Mouse (Mus musculus) macrophage (primary cell): Measurements from ENCODE around the gene Nt5dc1. TPM values are rescaled to one million over a fixed set of nuclear protein-coding genes. Genes with fewer than 3 reads are reported as not detected.
A peak's percentile ranks its signal among the peaks of the same experiment; 100 is the strongest.

Experiments used
- H3K27ac ChIP-seq: fragments of 350-480 bp; formaldehyde crosslinking; 2 replicates; pipeline ENCODE4 v1.9.0; 2021
- H3K36me3 ChIP-seq: fragments of 350-480 bp; formaldehyde crosslinking; 2 replicates; pipeline ENCODE4 v1.9.0; 2021; ENCODE audit errors: inconsistent target
- H3K4me3 ChIP-seq: fragments of 350-480 bp; formaldehyde crosslinking; 2 replicates; pipeline ENCODE4 v1.9.0; 2021; ENCODE audit errors: inconsistent target
- H3K79me2 ChIP-seq: fragments of 350-480 bp; formaldehyde crosslinking; 2 replicates; pipeline ENCODE4 v1.9.0; 2021; ENCODE audit errors: inconsistent target
- WGBS: methylation state at CpG from one replicate; pipeline ENCODE4 v1.1.7; 2026; ENCODE audit warnings: inconsistent platforms; ENCODE audit not compliant: missing documents; 5-methylcytosine and 5-hydroxymethylcytosine counted together
- polyA plus RNA-seq: library from polyadenylated mRNA; stranded (reverse); fragments of 250-400 nt; gene quantifications from 3 replicates; pipeline ENCODE4 v1.2.4, GENCODE M21; 2018; ENCODE audit warnings: inconsistent platforms

Gene Nt5dc1
- polyA plus RNA-seq, 1 experiment from 2014 or later: 10.5 TPM

DNA sequence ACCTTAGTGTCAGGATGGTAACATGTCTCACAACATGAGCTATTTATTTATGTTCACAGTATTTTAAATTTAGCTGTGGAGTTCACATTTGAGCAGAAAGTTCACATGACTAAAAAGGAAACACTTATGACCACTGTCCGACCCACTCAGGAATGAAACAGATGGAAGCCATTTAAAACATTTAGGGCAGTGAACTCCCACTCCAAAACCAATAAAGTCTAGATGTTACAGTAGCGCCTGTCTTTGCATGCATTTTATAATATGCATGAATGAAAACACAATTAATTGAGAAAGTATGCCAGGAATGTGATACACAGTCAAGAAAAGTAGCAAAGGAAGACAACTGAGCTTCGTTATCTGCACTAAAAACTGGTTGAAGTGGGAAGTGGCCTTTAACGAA lies 66.2 kb downstream of the Nt5dc1 start:
- Histone ChIP-seq H3K36me3 (no peaks in the 10 kb centered on the region), H3K4me3 (no peak overlapping the region), H3K79me2 (no peaks in the 10 kb centered on the region), H3K27ac (no peak overlapping the region)
- WGBS: 94% methylated on average over 4 of the region's 4 CpGs

GRCm38 (mm10) chr10:34341886-34342285 lies 76.5 kb downstream of the Nt5dc1 start:
- Histone ChIP-seq H3K27ac (no peak overlapping the region), H3K4me3 (no peak overlapping the region), H3K79me2 (no peaks in the 10 kb centered on the region), H3K36me3 (no peaks in the 10 kb centered on the region)
- 20% methylated on average over 1 of the region's 1 CpGs for WGBS

GRCm38 (mm10) chr10:34341014-34341413 lies 77.3 kb downstream of the Nt5dc1 start:
- no peaks in the 10 kb centered on the region for H3K79me2 ChIP-seq
- H3K36me3 ChIP-seq: no peaks in the 10 kb centered on the region
- WGBS: 92% methylated on average over 6 of the region's 6 CpGs
- no peak overlapping the region for H3K4me3 ChIP-seq
- H3K27ac ChIP-seq: no peak overlapping the region

DNA sequence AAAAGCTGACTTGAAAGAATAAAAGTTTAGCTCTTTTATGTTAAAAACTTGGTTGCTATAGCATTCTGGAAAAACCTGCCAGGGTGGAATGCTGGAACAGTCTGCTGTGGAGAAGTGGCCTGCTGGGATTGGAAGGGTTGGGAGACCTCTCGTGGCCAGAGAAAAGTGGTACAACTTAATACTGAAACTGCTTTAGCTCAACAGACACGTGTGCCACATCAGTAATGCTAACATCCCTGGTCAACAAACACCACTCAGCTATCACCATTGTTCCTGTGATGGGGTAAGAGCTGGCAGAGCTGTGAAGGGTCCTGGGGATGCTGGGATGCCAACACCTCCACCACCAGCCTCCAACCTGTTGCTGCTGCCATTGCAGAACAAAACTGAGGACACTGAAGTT lies 90.0 kb downstream of the Nt5dc1 start:
- no peak overlapping the region for H3K4me3 ChIP-seq
- H3K27ac ChIP-seq: no peak overlapping the region
- WGBS: 28% methylated on average over 2 of the region's 2 CpGs
- 0 out of 2 replicates have a peak, but pooled peaks cover 4% of the 10 kb centered on the region for H3K36me3 ChIP-seq
- no peaks in the 10 kb centered on the region for H3K79me2 ChIP-seq

- H3K36me3 ChIP-seq: 0 out of 2 replicates have a peak, but pooled peaks cover 4% of the 10 kb centered on the region
- no peaks in the 10 kb centered on the region for H3K79me2 ChIP-seq
- no peak overlapping the region for H3K4me3 ChIP-seq
- no peak overlapping the region for H3K27ac ChIP-seq
- WGBS: 88% methylated on average over 5 of the region's 5 CpGs
Measured at GRCm38 (mm10) chr10:34327144-34327543, 91.2 kb downstream of the Nt5dc1 start.

- Histone ChIP-seq H3K36me3 (0 out of 2 replicates have a peak, but pooled peaks cover 4% of the 10 kb centered on the region), H3K79me2 (no peaks in the 10 kb centered on the region), H3K4me3 (no peak overlapping the region), H3K27ac (no peak overlapping the region)
- WGBS: 33% methylated on average over 4 of the region's 4 CpGs
Measured at GRCm38 (mm10) chr10:34326701-34327100, 91.7 kb downstream of the Nt5dc1 start.

- 0 out of 2 replicates have a peak, but pooled peaks cover 9% of the 10 kb centered on the region for H3K36me3 ChIP-seq
- H3K27ac ChIP-seq: no peak overlapping the region
- WGBS: 94% methylated on average over 2 of the region's 2 CpGs
- no peak overlapping the region for H3K4me3 ChIP-seq
- no peaks in the 10 kb centered on the region for H3K79me2 ChIP-seq
Measured at GRCm38 (mm10) chr10:34320809-34321208, 97.5 kb downstream of the Nt5dc1 start.

DNA sequence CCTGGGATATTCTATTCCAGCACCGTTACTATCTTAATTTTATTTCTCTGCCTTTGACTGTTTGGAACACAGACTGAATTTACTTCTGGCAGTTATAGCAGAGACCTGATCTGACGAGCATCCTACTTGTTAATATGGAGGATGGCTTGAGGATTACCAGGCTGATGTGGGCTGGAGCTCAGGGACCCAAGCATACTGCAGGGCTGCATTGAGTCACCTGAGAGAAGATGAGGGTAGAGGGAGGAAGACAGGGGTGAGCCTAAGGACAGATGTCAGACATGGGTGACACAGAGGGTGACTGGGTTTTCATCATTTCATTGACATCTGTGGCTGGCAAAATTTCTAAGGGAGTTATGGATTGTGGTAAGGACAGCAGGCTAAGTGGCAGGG lies 101.1 kb downstream of the Nt5dc1 start:
- Histone ChIP-seq H3K4me3 (no peak overlapping the region), H3K27ac (no peak overlapping the region), H3K36me3 (peaks cover 14% of the 10 kb centered on the region; the same call in 1 of the 2 replicates), H3K79me2 (no peaks in the 10 kb centered on the region)
- WGBS: 94% methylated on average over 2 of the region's 2 CpGs

GRCm38 (mm10) chr10:34316571-34317216 lies 101.7 kb downstream of the Nt5dc1 start:
- Histone ChIP-seq H3K36me3 (peaks cover 14% of the 10 kb centered on the region; the same call in 1 of the 2 replicates), H3K4me3 (no peak overlapping the region), H3K79me2 (no peaks in the 10 kb centered on the region), H3K27ac (no peak overlapping the region)
- 39% methylated on average over 3 of the region's 3 CpGs for WGBS

DNA sequence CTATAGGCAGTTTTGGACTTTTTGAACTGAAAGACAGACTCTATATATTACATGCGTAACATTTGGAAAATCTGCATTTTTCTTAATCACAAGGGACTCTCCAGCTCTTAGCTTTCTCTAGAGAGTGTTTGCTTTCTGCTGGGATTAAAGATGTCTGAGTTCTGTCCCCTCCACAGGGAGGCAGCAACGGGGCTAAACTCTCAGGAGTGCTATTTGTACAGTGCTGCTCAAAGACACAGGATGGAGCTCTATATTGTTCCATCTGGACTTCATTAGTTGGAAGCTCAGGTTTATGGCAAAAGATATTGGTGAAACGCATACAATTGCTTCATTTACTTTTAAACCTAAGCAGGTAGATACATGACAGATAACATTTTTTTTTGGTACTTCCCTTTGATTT lies 105.8 kb downstream of the Nt5dc1 start:
- no peak overlapping the region for H3K27ac ChIP-seq
- no peaks in the 10 kb centered on the region for H3K79me2 ChIP-seq
- H3K36me3 ChIP-seq: peaks cover 9% of the 10 kb centered on the region; the same call in 1 of the 2 replicates
- no peak overlapping the region for H3K4me3 ChIP-seq
- WGBS: 95% methylated on average over 3 of the region's 3 CpGs

- 56% methylated on average over 8 of the region's 9 CpGs for WGBS
- Histone ChIP-seq H3K27ac (no peak overlapping the region), H3K79me2 (no peaks in the 10 kb centered on the region), H3K36me3 (peaks cover 9% of the 10 kb centered on the region; the same call in 1 of the 2 replicates), H3K4me3 (no peak overlapping the region)
Measured at GRCm38 (mm10) chr10:34309915-34310685, 108.3 kb downstream of the Nt5dc1 start.

DNA sequence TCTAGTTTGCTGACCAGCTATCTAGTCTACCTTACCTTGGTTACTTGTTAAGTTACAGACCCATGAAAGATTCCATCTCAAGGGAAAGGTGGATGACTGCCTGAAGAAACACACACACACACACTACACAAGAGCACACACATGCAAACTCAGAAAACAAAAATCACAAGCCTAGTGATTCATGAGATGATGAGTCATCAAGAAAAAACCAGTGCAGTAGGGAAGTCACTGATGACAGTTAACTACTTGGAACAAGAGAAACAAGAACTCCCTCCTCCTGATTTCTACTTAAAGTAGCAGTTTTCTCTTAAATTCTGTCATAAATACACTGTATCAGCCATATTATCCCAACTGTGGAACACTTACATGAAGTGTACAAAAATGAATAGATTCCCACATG lies 111.3 kb downstream of the Nt5dc1 start:
- H3K27ac ChIP-seq: peak overlapping the region; percentile 77
- H3K79me2 ChIP-seq: no peaks in the 10 kb centered on the region

DNA sequence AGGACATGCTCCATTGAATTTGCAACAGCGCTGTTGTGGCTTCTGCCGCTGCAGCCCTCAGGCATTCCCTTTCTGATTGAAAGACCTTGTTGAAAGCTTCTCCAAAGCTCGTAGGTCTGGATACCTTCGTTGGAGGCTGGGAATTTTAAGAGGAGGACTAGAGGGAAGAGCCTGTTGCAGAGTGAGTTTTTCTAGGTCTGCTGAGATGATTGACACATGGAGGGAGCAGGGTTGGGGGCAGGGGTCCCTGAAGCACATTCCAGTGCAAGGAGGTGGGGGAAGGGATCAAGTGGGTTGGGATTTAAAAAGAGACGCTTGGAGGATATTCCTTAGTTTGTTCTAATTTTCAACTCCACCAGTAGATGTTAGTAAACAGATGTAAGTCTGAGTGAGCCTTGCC lies 118.0 kb downstream of the Nt5dc1 start:
- H3K79me2 ChIP-seq: peaks cover 9% of the 10 kb centered on the region; the same call in 1 of the 2 replicates
- H3K4me3 ChIP-seq: no peak overlapping the region
- 90% methylated on average over 5 of the region's 5 CpGs for WGBS
- H3K27ac ChIP-seq: no peak overlapping the region
- no peaks in the 10 kb centered on the region for H3K36me3 ChIP-seq

More for the DNA sequence above, 111.3 kb downstream of the Nt5dc1 start:
- H3K36me3 ChIP-seq: no peaks in the 10 kb centered on the region
- no peak overlapping the region for H3K4me3 ChIP-seq

DNA sequence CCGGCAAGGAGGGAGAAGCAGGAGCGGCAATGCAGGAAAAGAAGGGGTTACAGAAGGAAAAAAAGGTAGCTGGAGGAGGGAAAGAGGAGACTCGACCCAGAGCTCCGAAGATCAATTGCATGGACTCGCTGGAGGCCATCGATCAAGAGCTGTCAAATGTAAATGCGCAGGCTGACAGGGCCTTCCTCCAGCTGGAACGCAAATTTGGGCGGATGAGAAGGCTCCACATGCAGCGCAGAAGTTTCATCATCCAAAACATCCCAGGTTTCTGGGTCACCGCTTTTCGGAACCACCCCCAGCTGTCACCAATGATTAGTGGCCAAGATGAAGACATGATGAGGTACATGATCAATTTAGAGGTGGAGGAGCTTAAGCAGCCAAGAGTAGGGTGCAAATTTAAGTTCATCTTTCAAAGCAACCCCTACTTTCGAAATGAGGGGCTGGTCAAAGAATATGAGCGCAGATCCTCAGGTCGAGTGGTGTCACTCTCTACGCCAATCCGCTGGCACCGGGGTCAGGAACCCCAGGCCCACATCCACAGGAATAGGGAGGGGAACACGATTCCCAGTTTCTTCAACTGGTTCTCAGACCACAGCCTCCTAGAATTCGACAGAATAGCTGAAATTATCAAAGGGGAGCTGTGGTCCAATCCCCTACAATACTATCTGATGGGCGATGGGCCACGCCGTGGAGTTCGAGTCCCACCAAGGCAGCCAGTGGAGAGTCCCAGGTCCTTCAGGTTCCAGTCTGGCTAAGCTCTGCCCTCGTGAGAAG lies 120.2 kb downstream of the Nt5dc1 start:
- Histone ChIP-seq H3K27ac (peak overlapping the region; percentile 38; the same call in 1 of the 2 replicates), H3K79me2 (peaks cover 9% of the 10 kb centered on the region; the same call in 1 of the 2 replicates), H3K4me3 (peak overlapping the region; percentile 87), H3K36me3 (no peaks in the 10 kb centered on the region)
- WGBS: 54% methylated on average over 25 of the region's 25 CpGs
